Mouse (Mus musculus): ENCODE data around the gene Fgfr2. TPM values are rescaled to one million over a fixed set of nuclear protein-coding genes. Genes with fewer than 3 reads are reported as not detected.
A peak's percentile ranks its signal among the peaks of the same experiment; 100 is the strongest.

Fgfr2 gene
- polyA plus RNA-seq, 1 experiment from 2014 or later, result 110 TPM

DNA sequence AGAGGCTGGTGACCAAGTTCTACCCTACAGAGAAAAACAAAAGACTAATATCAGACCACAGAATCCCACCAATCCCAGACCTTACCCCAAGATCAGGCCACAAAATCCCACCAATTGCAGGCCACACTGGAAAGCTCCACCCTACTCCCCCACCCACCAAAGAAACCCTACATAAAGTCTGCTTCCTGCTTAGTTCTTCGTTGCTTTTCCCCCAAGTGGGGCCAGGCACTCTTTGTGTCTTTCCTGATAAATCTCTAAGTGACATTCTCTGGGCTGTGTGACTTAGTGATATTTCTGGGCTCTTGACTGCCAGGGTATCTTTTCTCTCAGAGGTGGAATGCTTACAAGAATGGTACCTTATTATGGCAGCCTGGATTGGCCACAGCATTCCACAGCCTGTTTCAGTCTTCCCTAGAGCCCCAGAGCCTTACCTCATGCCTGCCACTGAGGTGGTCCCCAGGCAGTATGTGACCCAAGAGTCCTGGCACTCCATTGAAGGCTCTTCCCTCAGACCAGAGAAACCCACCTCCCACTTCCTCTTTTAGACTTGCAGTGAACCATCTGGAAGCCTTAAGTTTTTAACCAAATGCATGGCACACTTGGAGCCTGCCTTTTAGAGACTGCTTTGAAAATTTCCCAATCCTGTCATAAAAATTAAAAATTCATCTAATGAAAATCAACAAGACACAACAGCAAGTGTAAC, 742.4 kb downstream of the Fgfr2 start:
- Histone ChIP-seq H3K4me3 (ENCODE audit: low read depth, low read length) (no peak overlapping the region), H3K4me2 (replicated peaks; ENCODE audit: low read depth, low read length) (no peak overlapping the region), H3K9me3 (ENCODE audit: low read length) (no peaks in the 10 kb centered on the region), H3K27me3 (replicated peaks; ENCODE audit: insufficient read depth, low read length) (no peaks in the 10 kb centered on the region), H3K27ac (ENCODE audit: low read length) (no peak overlapping the region), H3K4me1 (ENCODE audit: insufficient read depth, low read depth, low read length) (no peaks in the 10 kb centered on the region), H3K9ac (replicated peaks; ENCODE audit: low read depth) (no peak overlapping the region), H3K36me3 (ENCODE audit: insufficient read depth, low read length) (no peaks in the 10 kb centered on the region)
- ATAC-seq, result no peak
- TF ChIP-seq CTCF (IDR thresholded peaks at IDR 0.05), result no peak
- TF ChIP-seq EP300 (IDR thresholded peaks at IDR 0.05), result no peak
- WGBS, result 12% methylated on average over 1 of the region's 1 CpGs
- no peak for DNase-seq (ENCODE audit: low spot score)

DNA sequence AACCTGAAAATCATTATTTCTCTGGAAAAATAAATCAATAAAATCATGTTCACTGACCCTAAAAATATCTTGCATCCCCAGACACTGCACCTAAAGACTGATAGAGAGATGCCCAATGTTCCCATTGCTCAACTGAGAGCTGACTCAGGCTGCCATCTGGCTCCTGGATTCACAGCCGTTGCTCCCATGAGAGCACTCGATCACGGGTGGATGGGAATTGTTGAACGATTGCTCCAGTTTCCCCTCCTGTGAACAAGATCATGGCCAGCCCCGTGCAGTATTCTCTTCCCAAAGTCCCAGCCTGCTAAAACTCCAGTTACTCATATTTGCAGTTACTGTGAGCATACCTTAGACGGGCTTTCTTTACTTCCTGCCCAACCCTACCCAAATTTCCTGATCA, 745.2 kb downstream of the Fgfr2 start:
- DNase-seq (ENCODE audit: low spot score) (no peak), ATAC-seq (no peak)
- no peak overlapping the region for H3K27ac ChIP-seq (ENCODE audit: low read length)
- 64% methylated on average over 6 of the region's 6 CpGs for WGBS
- no peak for TF ChIP-seq EP300 (IDR thresholded peaks at IDR 0.05)
- no peak for TF ChIP-seq CTCF (IDR thresholded peaks at IDR 0.05)
- no peaks in the 10 kb centered on the region for H3K9me3 ChIP-seq (ENCODE audit: low read length)
- H3K9ac ChIP-seq (replicated peaks; ENCODE audit: low read depth), result no peak overlapping the region
- no peak overlapping the region for H3K4me3 ChIP-seq (ENCODE audit: low read depth, low read length)
- no peaks in the 10 kb centered on the region for H3K36me3 ChIP-seq (ENCODE audit: insufficient read depth, low read length)
- H3K4me1 ChIP-seq (ENCODE audit: insufficient read depth, low read depth, low read length), result no peaks in the 10 kb centered on the region
- H3K4me2 ChIP-seq (replicated peaks; ENCODE audit: low read depth, low read length), result no peak overlapping the region
- no peaks in the 10 kb centered on the region for H3K27me3 ChIP-seq (replicated peaks; ENCODE audit: insufficient read depth, low read length)

DNA sequence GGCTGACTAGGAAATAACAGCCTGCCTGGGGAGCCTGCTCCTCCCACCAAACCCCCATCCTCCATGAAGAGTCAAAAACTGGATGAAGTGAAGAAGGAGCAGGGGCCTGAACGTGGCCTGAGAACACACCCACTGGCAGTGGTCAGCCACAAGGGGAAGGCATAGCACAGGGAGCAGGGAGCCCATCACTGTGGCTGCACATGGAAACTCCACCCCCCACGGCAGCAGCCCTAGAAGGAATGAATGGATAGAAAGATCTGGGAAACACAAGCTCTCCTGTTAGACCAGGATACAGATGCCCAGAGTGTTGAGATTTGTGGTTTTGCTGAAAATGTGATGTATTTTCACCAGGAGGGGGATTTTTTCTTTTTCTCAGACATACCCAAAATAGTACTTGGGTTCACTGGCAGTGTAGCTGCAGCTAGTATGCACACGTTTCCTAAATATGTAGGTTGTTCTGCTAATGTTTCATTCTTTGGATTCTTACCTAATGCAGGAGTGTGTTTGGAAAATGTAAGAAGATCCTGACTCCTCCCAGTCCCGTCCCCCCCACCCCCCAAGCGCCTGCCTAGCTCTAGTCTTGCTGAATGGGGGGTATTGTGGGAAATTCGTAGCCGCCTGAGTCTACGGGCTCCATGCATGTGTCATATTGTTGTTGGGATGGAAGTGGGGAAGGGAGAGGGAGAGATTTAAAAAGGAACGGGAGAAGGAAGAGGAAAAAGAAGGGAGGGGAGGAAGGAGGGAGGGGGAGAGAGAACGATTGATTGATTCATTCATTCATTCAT, 749.4 kb downstream of the Fgfr2 start:
- Histone ChIP-seq H3K9me3 (ENCODE audit: low read length) (no peaks in the 10 kb centered on the region), H3K27ac (ENCODE audit: low read length) (no peak overlapping the region), H3K36me3 (ENCODE audit: insufficient read depth, low read length) (no peaks in the 10 kb centered on the region), H3K4me1 (ENCODE audit: insufficient read depth, low read depth, low read length) (no peaks in the 10 kb centered on the region), H3K4me2 (replicated peaks; ENCODE audit: low read depth, low read length) (no peak overlapping the region), H3K27me3 (replicated peaks; ENCODE audit: insufficient read depth, low read length) (no peaks in the 10 kb centered on the region), H3K4me3 (ENCODE audit: low read depth, low read length) (no peak overlapping the region), H3K9ac (replicated peaks; ENCODE audit: low read depth) (no peak overlapping the region)
- 64% methylated on average over 10 of the region's 10 CpGs for WGBS
- DNase-seq (ENCODE audit: low spot score) (no peak), ATAC-seq (no peak; the same call in 1 of the 2 replicates)
- TF ChIP-seq CTCF (IDR thresholded peaks at IDR 0.05), result peak; percentile 43
- no peak for TF ChIP-seq EP300 (IDR thresholded peaks at IDR 0.05)

DNA sequence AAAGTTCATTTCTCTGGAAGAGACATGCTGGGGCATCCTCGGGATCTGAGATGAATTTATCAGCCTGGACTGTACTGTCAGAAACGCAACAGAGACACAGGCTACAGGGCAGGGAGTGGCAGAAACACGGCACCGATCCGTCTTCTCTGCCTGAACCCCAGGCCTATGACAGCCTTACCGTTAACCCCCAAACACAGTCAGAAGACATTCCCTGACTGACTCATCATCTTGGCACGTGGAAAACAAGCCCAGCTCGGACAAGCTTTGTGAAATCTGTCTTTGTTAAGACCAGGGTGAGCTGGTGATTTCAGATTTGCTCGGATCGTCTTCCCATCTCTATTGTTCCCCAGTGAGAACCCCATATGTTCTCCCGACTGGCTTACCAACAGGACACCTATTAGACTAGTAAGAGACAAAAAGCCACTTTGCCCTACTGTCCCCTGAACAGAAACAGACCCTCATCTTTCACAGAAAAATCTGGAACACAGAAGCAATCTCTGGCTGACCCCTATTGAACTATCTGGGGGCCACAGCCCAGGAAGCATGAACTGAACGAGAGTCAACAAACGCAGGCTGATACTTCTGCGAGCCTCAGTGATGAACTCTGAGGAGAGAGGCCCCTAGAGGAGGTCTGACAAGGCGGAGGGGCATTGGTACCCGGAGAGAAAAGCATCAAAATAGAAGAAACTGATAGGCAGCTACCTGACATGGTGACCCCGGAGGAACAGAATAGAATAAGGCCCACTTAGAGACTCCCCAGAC, 750.2 kb downstream of the Fgfr2 start:
- TF ChIP-seq EP300 (IDR thresholded peaks at IDR 0.05) (no peak), CTCF (IDR thresholded peaks at IDR 0.05) (no peak)
- no peak overlapping the region for H3K4me2 ChIP-seq (replicated peaks; ENCODE audit: low read depth, low read length)
- no peak overlapping the region for H3K9ac ChIP-seq (replicated peaks; ENCODE audit: low read depth)
- no peaks in the 10 kb centered on the region for H3K36me3 ChIP-seq (ENCODE audit: insufficient read depth, low read length)
- 49% methylated on average over 17 of the region's 17 CpGs for WGBS
- H3K27me3 ChIP-seq (replicated peaks; ENCODE audit: insufficient read depth, low read length), result no peaks in the 10 kb centered on the region
- no peak overlapping the region for H3K27ac ChIP-seq (ENCODE audit: low read length)
- no peak overlapping the region for H3K4me3 ChIP-seq (ENCODE audit: low read depth, low read length)
- no peaks in the 10 kb centered on the region for H3K4me1 ChIP-seq (ENCODE audit: insufficient read depth, low read depth, low read length)
- no peaks in the 10 kb centered on the region for H3K9me3 ChIP-seq (ENCODE audit: low read length)
- ATAC-seq, result no peak
- DNase-seq (ENCODE audit: low spot score), result peak; percentile 19

DNA sequence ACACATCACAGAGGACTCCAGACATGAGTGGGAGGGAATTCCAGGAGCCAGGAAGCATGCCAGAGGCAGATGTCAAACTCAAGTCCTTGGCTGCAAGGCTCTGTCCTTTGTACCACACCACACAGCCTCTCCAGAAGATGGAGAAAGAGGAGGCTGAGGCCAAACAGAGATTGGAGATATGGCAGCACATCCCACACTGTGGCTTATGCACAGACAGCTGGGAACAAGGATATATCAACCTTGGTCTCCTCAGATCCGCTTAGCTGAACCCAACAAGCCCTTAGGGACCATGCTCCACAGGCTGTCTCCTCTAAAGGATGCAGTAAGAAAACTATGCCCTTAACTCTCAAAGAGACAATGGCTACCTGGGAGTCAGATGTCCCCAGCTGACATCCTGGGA, 751.3 kb downstream of the Fgfr2 start:
- H3K27me3 ChIP-seq (replicated peaks; ENCODE audit: insufficient read depth, low read length), result no peaks in the 10 kb centered on the region
- H3K9ac ChIP-seq (replicated peaks; ENCODE audit: low read depth), result no peak overlapping the region
- ATAC-seq, result no peak
- no peak overlapping the region for H3K27ac ChIP-seq (ENCODE audit: low read length)
- DNase-seq (ENCODE audit: low spot score), result no peak
- no peaks in the 10 kb centered on the region for H3K9me3 ChIP-seq (ENCODE audit: low read length)
- no peak for TF ChIP-seq CTCF (IDR thresholded peaks at IDR 0.05)
- no peak for TF ChIP-seq EP300 (IDR thresholded peaks at IDR 0.05)
- no peak overlapping the region for H3K4me2 ChIP-seq (replicated peaks; ENCODE audit: low read depth, low read length)
- no peak overlapping the region for H3K4me3 ChIP-seq (ENCODE audit: low read depth, low read length)
- H3K36me3 ChIP-seq (ENCODE audit: insufficient read depth, low read length), result no peaks in the 10 kb centered on the region
- 91% methylated on average over 1 of the region's 1 CpGs for WGBS
- H3K4me1 ChIP-seq (ENCODE audit: insufficient read depth, low read depth, low read length), result no peaks in the 10 kb centered on the region

DNA sequence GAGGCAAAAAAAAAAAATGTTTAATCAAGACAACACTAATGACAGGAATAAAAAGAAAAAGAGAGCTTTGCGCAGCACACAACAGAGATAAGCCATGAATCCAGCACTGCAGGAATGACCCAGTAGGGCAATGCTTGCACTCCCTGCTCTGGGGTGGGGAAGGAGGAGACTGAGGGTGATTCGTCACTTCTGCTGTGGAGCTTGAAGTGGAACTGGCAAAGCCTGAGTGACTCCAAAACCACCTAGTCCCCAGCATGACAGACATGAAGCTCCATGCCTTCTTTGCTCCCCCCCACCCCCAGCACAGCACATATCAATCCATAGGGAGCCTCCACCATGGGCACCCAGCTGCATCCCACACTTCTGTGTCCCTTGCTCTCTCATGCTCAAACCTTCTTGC, 753.4 kb downstream of the Fgfr2 start:
- DNase-seq (ENCODE audit: low spot score) (no peak), ATAC-seq (no peak)
- Histone ChIP-seq H3K4me3 (ENCODE audit: low read depth, low read length) (no peak overlapping the region), H3K9me3 (ENCODE audit: low read length) (no peaks in the 10 kb centered on the region), H3K27ac (ENCODE audit: low read length) (no peak overlapping the region), H3K27me3 (replicated peaks; ENCODE audit: insufficient read depth, low read length) (no peaks in the 10 kb centered on the region), H3K36me3 (ENCODE audit: insufficient read depth, low read length) (no peaks in the 10 kb centered on the region), H3K4me1 (ENCODE audit: insufficient read depth, low read depth, low read length) (no peaks in the 10 kb centered on the region), H3K9ac (replicated peaks; ENCODE audit: low read depth) (no peak overlapping the region), H3K4me2 (replicated peaks; ENCODE audit: low read depth, low read length) (no peak overlapping the region)
- 67% methylated on average over 2 of the region's 2 CpGs for WGBS
- no peak for TF ChIP-seq EP300 (IDR thresholded peaks at IDR 0.05)
- TF ChIP-seq CTCF (IDR thresholded peaks at IDR 0.05), result no peak
